Mouse (Mus musculus) left cerebral cortex, postnatal 36 days (tissue): ENCODE measurements around the gene Heatr6. TPM values are rescaled to one million over a fixed set of nuclear protein-coding genes. Genes with fewer than 3 reads are reported as not detected.

Experiments
- DNase-seq, 2 experiments: peaks; one replicate each; pipeline ENCODE4 v3.0.0; 2021 to 2022; ENCODE audit warnings: low spot score in 2 of 2, mixed read lengths in 1 of 2
- intact Hi-C: fragments of 180-260 bp; cut with DNase I; formaldehyde crosslinking; loops from one replicate; pipeline ENCODE4 v1.15.1; 2025
- total RNA-seq, 2 experiments: library from RNA; stranded (reverse); gene quantifications; 2 replicates each; pipeline ENCODE4 v1.2.3; 2021

Heatr6 gene
- 10 to 100 TPM; 12.0 to 19.3 TPM for total RNA-seq

DNA sequence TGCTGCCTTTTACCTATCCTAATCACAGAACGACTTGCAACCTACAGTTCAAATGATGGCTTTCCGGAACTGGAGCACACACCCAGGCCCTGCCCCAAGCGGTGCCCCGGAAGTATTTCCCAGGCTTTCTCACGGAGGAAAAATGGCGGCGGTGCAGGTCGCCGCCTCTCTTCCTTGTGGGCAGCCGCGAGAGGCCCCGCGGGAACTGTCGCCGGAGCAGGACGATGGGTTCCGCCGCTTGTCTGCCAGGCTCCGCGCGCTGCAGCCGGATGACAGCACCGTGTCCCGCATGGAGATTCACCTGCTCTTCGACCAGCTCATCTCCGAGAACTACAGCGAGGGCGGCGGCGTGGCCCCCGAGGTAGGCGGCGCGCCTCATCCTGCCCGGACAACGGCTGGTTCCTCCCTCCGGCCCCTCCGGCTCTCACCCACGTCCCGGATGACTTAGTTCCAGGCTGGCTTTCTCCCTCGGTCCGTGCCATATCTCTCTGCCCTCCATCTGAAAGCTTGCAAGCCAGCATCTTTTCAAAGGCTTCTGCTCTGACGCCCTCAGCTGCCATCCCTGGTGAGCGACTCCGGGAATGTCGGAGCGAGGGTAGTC lies at the start of gene Heatr6:
Gene Heatr6 (plus strand): TSS at position 116 of the 601 bp plus-strand sequence.
- DNase-seq, result peak; percentile 91 to 92
- intact Hi-C loops, result no loop called here

DNA sequence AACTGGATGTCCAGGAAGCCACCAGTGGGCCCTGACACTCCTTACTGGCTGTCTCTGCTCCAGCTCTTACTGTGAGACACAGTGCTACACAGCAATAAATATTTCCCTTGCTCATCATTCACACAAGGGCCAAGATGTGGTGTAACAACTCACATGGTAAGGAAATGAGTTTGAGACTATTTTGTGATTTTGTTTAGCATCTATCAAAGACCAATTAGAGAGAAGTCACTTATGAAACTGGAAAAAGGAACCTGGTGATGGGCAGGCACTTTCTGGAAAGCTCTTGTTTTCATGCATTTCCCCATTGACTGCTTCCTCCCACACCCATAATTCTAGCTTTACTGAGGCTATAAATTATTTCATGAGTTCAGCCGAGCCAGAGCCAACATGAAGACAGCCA lies 49.8 kb upstream of the Heatr6 start, which contains the start of gene Wfdc17:
Gene Wfdc17 (plus strand): TSS at position 287 of the 400 bp plus-strand sequence.
- intact Hi-C loops, result loop anchor here (1.0 kb wide), 1 partner anchor 16 kb away; no protein-coding TSS in a partner anchor
- no peak for DNase-seq

DNA sequence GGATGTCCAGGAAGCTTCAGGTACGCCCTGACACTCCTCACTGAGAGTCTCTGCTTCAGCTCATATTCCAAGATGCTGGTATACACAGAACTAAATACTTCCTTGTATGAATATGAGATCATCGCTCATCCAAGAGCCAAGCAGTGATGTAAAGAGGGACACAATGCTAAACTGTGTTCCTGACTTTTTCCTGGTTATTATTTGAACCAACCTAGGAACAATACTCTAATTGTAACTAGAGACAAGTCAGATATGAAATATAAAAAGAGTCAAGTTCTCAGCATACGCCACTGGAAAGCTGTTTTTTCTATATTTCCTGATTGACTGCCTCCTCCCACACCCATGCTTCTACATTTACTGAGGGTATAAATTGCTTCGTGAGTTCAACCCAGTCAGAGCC lies 44.8 kb upstream of the Heatr6 start, which contains the start of gene Wfdc18:
Gene Wfdc18 (plus strand): TSS at position 301 of the 400 bp plus-strand sequence.
- no peak for DNase-seq
- intact Hi-C loops, result loop anchor here (1.0 kb wide), 1 partner anchor 21 kb away; no protein-coding TSS in a partner anchor

GRCm38 (mm10) chr11:83709683-83710082 lies 43.8 kb upstream of the Heatr6 start:
- intact Hi-C loops, result no loop called here
- peak in 1 of 2 experiments; percentile 7 for DNase-seq

- DNase-seq, result no peak
- intact Hi-C loops, result no loop called here
These were observed 40.8 kb upstream of the Heatr6 start for GRCm38 (mm10) chr11:83712671-83713070.

GRCm38 (mm10) chr11:83713925-83714324 lies 39.6 kb upstream of the Heatr6 start:
- intact Hi-C loops, result no loop called here
- no peak for DNase-seq

- intact Hi-C loops, result no loop called here
- no peak for DNase-seq
These were observed 36.3 kb upstream of the Heatr6 start for GRCm38 (mm10) chr11:83717042-83717665.

DNA sequence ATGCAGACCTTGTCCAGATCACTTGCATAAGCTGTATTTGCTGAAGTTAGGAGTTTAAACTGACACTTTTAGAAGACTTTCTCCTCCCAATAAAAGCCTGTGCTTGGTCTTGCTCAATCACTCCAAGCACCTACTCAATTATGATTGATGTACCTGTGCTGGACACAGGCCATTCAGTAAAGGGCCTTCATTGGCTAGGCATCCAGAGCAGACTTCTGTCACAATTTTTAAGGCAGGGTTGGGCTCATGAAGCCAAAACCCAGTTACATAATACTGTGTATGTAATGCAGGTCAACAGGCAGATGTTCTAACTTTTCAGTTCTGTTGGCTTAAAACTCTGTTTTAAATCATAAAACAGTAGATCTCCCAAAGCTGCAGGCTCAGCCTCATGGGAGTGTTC lies 32.7 kb upstream of the Heatr6 start:
- no peak for DNase-seq
- intact Hi-C loops, result no loop called here

DNA sequence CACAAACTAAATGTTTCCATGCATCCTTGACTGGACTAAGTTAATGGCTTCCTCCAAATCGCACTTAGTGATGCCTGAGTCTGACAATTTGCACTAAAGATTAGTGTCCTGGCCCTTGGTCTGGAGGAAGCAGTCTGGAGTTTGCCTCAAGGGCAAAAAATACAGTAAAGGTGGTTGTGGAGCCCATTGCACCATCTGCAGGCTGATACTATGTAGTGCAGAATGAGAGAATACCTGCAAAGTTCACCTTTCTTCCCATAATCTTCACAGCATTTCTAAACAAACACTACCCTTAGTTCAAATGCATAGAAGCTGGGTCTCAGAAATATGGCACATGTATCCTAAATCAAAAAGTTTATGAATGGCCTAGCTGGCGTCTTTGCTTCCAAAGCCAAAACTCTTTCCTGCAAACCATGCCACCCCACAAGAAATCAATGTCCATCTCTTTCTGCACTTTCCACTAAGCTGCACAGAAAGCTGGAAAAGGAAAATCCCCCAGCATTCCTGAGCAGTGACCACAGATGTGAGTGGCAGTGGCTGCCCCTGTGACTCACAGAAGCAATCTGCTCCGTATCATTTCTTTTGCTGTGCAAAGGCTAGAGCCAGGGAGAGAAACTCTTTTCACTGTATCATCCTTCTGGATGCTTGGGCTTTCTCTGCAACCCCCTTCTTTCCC lies 24.6 kb upstream of the Heatr6 start:
- intact Hi-C loops, result no loop called here
- no peak for DNase-seq

- intact Hi-C loops, result no loop called here
- no peak for DNase-seq
These were observed 22.4 kb upstream of the Heatr6 start for GRCm38 (mm10) chr11:83731116-83731515.

DNA sequence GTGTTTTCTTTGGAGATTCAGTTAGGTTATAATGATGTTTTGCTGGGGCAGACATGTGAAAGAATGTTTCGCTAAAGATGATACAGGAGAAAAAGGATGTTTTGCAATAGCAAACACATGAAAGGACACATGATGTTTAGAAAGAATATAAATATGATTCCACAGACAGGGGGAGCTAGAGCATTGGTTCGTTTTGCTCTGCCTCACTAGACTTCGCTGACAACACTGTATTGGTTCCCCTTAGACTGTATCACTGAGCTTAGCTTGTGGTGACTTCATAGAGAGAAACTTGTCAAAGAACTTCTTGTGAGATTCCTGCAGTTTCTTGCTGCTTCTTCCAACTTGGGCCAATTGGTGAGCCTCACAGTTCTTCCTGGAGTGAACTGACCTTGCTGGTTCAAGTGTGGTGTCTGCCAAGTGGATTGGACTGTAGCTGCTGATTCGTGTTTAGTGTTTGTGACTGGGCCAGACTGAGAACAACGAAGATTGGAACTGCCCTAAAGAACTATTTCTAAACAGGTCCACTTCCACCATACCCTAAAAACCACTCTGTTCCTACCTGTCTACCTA lies 20.3 kb upstream of the Heatr6 start:
- no peak for DNase-seq
- intact Hi-C loops, result no loop called here

DNA sequence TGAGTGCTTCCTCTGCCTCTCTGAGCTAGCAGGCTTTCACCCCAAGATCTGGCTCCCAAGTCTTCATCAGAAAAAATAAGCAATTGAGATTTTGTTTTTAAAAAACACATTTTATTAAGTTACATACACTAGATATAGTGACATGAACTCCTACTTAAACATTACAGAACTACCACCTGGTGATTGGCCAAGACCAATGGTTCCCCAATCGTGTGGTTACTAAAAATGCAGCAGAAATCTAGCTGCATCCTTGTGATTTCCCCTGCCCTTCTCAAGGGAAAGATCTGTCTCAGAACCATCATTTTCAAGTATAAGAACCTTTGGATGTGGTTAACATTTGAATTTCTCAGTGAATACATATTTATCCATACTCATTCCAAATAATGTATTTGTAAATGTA lies 19.3 kb upstream of the Heatr6 start:
- intact Hi-C loops, result no loop called here
- DNase-seq, result no peak

DNA sequence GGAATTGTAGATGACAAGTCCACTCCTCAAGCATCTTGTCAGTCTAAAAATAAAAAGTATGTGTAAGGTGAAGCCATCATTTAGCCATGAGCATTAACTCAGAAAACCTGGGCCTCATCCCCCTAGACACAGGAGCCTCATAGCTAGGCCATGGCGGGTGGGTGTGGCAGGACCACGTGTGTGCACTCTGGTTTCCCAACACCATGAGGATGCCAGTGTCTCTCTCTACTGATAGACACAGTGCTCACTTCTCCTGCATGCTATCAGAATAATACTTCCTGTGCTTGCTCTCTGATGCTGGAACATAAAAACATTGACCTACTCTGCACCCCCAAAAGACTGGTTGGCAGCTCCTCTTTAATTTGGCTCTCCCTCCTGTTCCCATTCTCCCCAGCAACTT lies 17.6 kb upstream of the Heatr6 start:
- intact Hi-C loops, result loop anchor here (5.0 kb wide), 1 partner anchor 294 kb away; no protein-coding TSS in a partner anchor
- DNase-seq, result no peak

DNA sequence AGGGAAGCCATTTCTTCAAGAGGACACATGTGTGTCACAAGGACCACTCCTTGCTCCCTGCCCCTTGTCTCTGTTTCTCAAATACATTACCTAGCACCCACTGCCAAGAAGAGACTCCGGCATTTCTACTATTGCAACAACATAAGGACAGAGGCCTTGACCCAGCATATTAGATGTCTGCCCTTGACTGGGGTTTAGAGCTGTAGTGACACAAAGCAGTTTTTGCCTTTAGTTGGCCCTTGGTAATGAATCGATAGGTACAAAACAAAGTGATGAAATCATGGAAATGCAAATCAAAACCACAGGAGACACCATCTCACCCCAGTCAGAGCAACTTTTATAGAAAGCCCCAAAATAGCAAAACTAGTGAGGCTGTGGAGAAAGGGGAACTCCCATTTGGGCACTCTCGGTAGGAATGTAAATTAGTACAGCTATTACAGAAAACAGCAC lies 16.4 kb upstream of the Heatr6 start:
- intact Hi-C loops, result loop anchor here (5.0 kb wide), 1 partner anchor 295 kb away; no protein-coding TSS in a partner anchor

GRCm38 (mm10) chr11:83739241-83739640 lies 14.3 kb upstream of the Heatr6 start:
- DNase-seq, result peak; percentile 66 to 77
- intact Hi-C loops, result loop anchor here (2.0 to 5.0 kb wide), 2 partner anchors 182 to 297 kb away; no protein-coding TSS in a partner anchor

More for the DNA sequence above, 16.4 kb upstream of the Heatr6 start:
- no peak for DNase-seq

DNA sequence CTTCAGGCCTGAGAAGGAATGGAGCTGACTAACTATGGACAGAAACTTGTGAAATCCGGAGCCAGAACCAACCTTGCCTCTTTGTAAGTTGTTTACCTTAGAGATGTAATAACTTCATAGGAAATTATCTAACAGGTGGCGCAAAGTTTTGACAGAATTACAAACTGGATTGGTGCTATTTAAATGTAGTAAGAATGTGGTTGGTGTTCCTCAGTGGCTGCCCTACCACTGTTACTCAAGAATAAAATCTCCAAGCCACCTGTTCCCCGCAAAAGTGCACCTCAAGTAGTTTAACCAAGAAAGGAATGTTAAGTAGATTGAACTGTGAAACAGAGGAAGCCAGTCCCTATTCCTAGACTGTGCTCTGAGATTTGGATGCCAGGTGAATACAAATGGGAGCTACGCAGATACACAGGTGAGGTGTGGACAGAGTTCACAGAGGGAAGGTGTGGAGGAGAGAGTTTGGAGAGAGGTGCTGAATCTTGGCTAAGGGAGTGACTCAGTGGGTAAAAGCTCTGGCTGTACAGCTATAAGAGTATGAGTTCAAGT lies 13.0 kb upstream of the Heatr6 start:
- intact Hi-C loops, result no loop called here

GRCm38 (mm10) chr11:83741841-83742240 lies 11.7 kb upstream of the Heatr6 start:
- intact Hi-C loops, result no loop called here
- DNase-seq, result no peak

More for the DNA sequence above, 13.0 kb upstream of the Heatr6 start:
- DNase-seq, result no peak

- intact Hi-C loops, result no loop called here
These were observed 10.7 kb upstream of the Heatr6 start for GRCm38 (mm10) chr11:83742731-83743355.

GRCm38 (mm10) chr11:83743525-83743924 lies 10.0 kb upstream of the Heatr6 start:
- DNase-seq, result no peak
- intact Hi-C loops, result no loop called here

More at GRCm38 (mm10) chr11:83742731-83743355, 10.7 kb upstream of the Heatr6 start:
- DNase-seq, result no peak
